Mouse (Mus musculus) small intestine, adult 2 months (tissue): ENCODE measurements around the gene Vars2.

Source experiments
- CTCF ChIP-seq: fragments of 200-500 bp; IDR thresholded peaks from 2 replicates; pipeline ENCODE4 v1.5.1; 2012; ENCODE audit warnings: low read depth, mild to moderate bottlenecking, control low read depth, inconsistent platforms, low read length, moderate library complexity, mixed read lengths; ENCODE audit not compliant: insufficient replicate concordance, insufficient read length; ENCODE audit errors: extremely low read depth
- POLR2A ChIP-seq: fragments of 200-500 bp; IDR thresholded peaks from 2 replicates; pipeline ENCODE4 v1.6.1; 2012; ENCODE audit warnings: low read depth, mild to moderate bottlenecking, control low read depth, inconsistent platforms, low read length, moderate library complexity

GRCm38 (mm10) chr17:35697759-35698500 is 30.5 kb upstream of the Vars2 start:
- TF ChIP-seq CTCF (no peak), POLR2A (no peak)
